Mouse (Mus musculus): ENCODE results near the gene Med21. TPM values are rescaled to one million over a fixed set of nuclear protein-coding genes. Genes with fewer than 3 reads are reported as not detected.
A peak's percentile ranks its signal among the peaks of the same experiment; 100 is the strongest.

Gene Med21
- polyA plus RNA-seq, 1 experiment from 2014 or later = 117 TPM

- Histone ChIP-seq H3K36me3 (ENCODE audit: insufficient read depth, low read length) (no peaks in the 10 kb centered on the region), H3K4me3 (ENCODE audit: low read depth, low read length) (no peak overlapping the region), H3K9ac (replicated peaks; ENCODE audit: low read depth) (no peak overlapping the region), H3K4me1 (ENCODE audit: insufficient read depth, low read depth, low read length) (no peaks in the 10 kb centered on the region), H3K4me2 (replicated peaks; ENCODE audit: low read depth, low read length) (no peak overlapping the region), H3K27ac (ENCODE audit: low read length) (no peak overlapping the region), H3K9me3 (ENCODE audit: low read length) (no peaks in the 10 kb centered on the region), H3K27me3 (replicated peaks; ENCODE audit: insufficient read depth, low read length) (no peaks in the 10 kb centered on the region)
- TF ChIP-seq CTCF (IDR thresholded peaks at IDR 0.05) (no peak), EP300 (IDR thresholded peaks at IDR 0.05) (no peak)
- ATAC-seq (no peak), DNase-seq (ENCODE audit: low spot score) (no peak)
- WGBS = 74% methylated on average over 4 of the region's 4 CpGs
Observed at GRCm38 (mm10) chr6:146673696-146674095, 31.3 kb downstream of the Med21 start.

GRCm38 (mm10) chr6:146674420-146674819, 32.1 kb downstream of the Med21 start:
- H3K27ac ChIP-seq (ENCODE audit: low read length) = no peak overlapping the region
- no peak for DNase-seq (ENCODE audit: low spot score)
- no peak overlapping the region for H3K9ac ChIP-seq (replicated peaks; ENCODE audit: low read depth)
- H3K4me1 ChIP-seq (ENCODE audit: insufficient read depth, low read depth, low read length) = no peaks in the 10 kb centered on the region
- no peaks in the 10 kb centered on the region for H3K27me3 ChIP-seq (replicated peaks; ENCODE audit: insufficient read depth, low read length)
- H3K36me3 ChIP-seq (ENCODE audit: insufficient read depth, low read length) = no peaks in the 10 kb centered on the region
- H3K4me2 ChIP-seq (replicated peaks; ENCODE audit: low read depth, low read length) = no peak overlapping the region
- no peak for ATAC-seq
- TF ChIP-seq CTCF (IDR thresholded peaks at IDR 0.05) (no peak), EP300 (IDR thresholded peaks at IDR 0.05) (no peak)
- 73% methylated on average over 8 of the region's 8 CpGs for WGBS
- no peak overlapping the region for H3K4me3 ChIP-seq (ENCODE audit: low read depth, low read length)
- no peaks in the 10 kb centered on the region for H3K9me3 ChIP-seq (ENCODE audit: low read length)

GRCm38 (mm10) chr6:146674881-146675536, 32.7 kb downstream of the Med21 start:
- no peak overlapping the region for H3K4me2 ChIP-seq (replicated peaks; ENCODE audit: low read depth, low read length)
- DNase-seq (ENCODE audit: low spot score) (peak; percentile 60), ATAC-seq (peak; percentile 82)
- no peaks in the 10 kb centered on the region for H3K36me3 ChIP-seq (ENCODE audit: insufficient read depth, low read length)
- no peaks in the 10 kb centered on the region for H3K27me3 ChIP-seq (replicated peaks; ENCODE audit: insufficient read depth, low read length)
- H3K27ac ChIP-seq (ENCODE audit: low read length) = no peak overlapping the region
- no peak overlapping the region for H3K4me3 ChIP-seq (ENCODE audit: low read depth, low read length)
- TF ChIP-seq EP300 (IDR thresholded peaks at IDR 0.05) (peak; percentile 49; the same call in 1 of the 2 replicates), CTCF (IDR thresholded peaks at IDR 0.05) (no peak)
- no peaks in the 10 kb centered on the region for H3K4me1 ChIP-seq (ENCODE audit: insufficient read depth, low read depth, low read length)
- no peak overlapping the region for H3K9ac ChIP-seq (replicated peaks; ENCODE audit: low read depth)
- H3K9me3 ChIP-seq (ENCODE audit: low read length) = no peaks in the 10 kb centered on the region
- WGBS = 51% methylated on average over 4 of the region's 4 CpGs

- ATAC-seq (no peak), DNase-seq (ENCODE audit: low spot score) (no peak)
- H3K27me3 ChIP-seq (replicated peaks; ENCODE audit: insufficient read depth, low read length) = no peaks in the 10 kb centered on the region
- TF ChIP-seq CTCF (IDR thresholded peaks at IDR 0.05) = no peak
- no peak for TF ChIP-seq EP300 (IDR thresholded peaks at IDR 0.05)
- WGBS = 51% methylated on average over 10 of the region's 10 CpGs
- no peak overlapping the region for H3K27ac ChIP-seq (ENCODE audit: low read length)
- no peak overlapping the region for H3K4me3 ChIP-seq (ENCODE audit: low read depth, low read length)
- H3K9me3 ChIP-seq (ENCODE audit: low read length) = no peaks in the 10 kb centered on the region
- H3K9ac ChIP-seq (replicated peaks; ENCODE audit: low read depth) = no peak overlapping the region
- H3K36me3 ChIP-seq (ENCODE audit: insufficient read depth, low read length) = no peaks in the 10 kb centered on the region
- no peaks in the 10 kb centered on the region for H3K4me1 ChIP-seq (ENCODE audit: insufficient read depth, low read depth, low read length)
- no peak overlapping the region for H3K4me2 ChIP-seq (replicated peaks; ENCODE audit: low read depth, low read length)
Observed at GRCm38 (mm10) chr6:146676904-146677303, 34.6 kb downstream of the Med21 start.

GRCm38 (mm10) chr6:146678136-146679070, 36.1 kb downstream of the Med21 start:
- H3K9ac ChIP-seq (replicated peaks; ENCODE audit: low read depth) = no peak overlapping the region
- no peaks in the 10 kb centered on the region for H3K36me3 ChIP-seq (ENCODE audit: insufficient read depth, low read length)
- H3K27me3 ChIP-seq (replicated peaks; ENCODE audit: insufficient read depth, low read length) = no peaks in the 10 kb centered on the region
- no peaks in the 10 kb centered on the region for H3K9me3 ChIP-seq (ENCODE audit: low read length)
- H3K27ac ChIP-seq (ENCODE audit: low read length) = no peak overlapping the region
- TF ChIP-seq EP300 (IDR thresholded peaks at IDR 0.05) = no peak
- no peak for TF ChIP-seq CTCF (IDR thresholded peaks at IDR 0.05)
- DNase-seq (ENCODE audit: low spot score) = no peak
- ATAC-seq = no peak
- no peak overlapping the region for H3K4me3 ChIP-seq (ENCODE audit: low read depth, low read length)
- no peak overlapping the region for H3K4me2 ChIP-seq (replicated peaks; ENCODE audit: low read depth, low read length)
- no peaks in the 10 kb centered on the region for H3K4me1 ChIP-seq (ENCODE audit: insufficient read depth, low read depth, low read length)
- WGBS = 31% methylated on average over 10 of the region's 10 CpGs

- Histone ChIP-seq H3K36me3 (ENCODE audit: insufficient read depth, low read length) (no peaks in the 10 kb centered on the region), H3K9me3 (ENCODE audit: low read length) (no peaks in the 10 kb centered on the region), H3K4me3 (ENCODE audit: low read depth, low read length) (no peak overlapping the region), H3K4me2 (replicated peaks; ENCODE audit: low read depth, low read length) (no peak overlapping the region), H3K4me1 (ENCODE audit: insufficient read depth, low read depth, low read length) (no peaks in the 10 kb centered on the region), H3K27ac (ENCODE audit: low read length) (no peak overlapping the region), H3K9ac (replicated peaks; ENCODE audit: low read depth) (no peak overlapping the region), H3K27me3 (replicated peaks; ENCODE audit: insufficient read depth, low read length) (no peaks in the 10 kb centered on the region)
- 86% methylated on average over 4 of the region's 4 CpGs for WGBS
- TF ChIP-seq CTCF (IDR thresholded peaks at IDR 0.05) = no peak
- TF ChIP-seq EP300 (IDR thresholded peaks at IDR 0.05) = no peak
- no peak for DNase-seq (ENCODE audit: low spot score)
- ATAC-seq = no peak
Observed at GRCm38 (mm10) chr6:146683881-146684280, 41.5 kb downstream of the Med21 start.

All from lung, postnatal 0 days (tissue).